ENCODE assay signal across 8 mouse cellular contexts in the genomic region with DNA sequence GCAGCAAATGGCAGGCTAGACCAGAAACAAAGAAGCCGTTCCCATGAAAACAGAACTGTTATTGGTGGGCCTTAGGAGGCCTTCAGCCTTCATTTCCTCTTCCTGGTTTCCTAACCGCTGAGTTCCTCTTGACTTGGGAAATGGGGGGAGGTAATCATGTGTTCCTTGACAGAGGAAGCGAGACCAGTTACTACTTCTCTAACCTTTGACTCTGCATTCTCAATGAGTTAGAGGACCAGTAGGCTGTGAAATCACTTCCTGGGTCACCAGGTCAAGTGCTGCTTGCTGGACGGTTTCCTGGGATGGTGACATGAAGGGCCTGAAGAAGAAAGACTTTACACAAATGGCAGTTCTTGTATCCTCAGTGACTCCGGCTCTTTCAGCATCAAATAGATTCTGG. TPM values are rescaled to one million over a fixed set of nuclear protein-coding genes. Genes with fewer than 3 reads are reported as not detected.
A peak's percentile ranks its signal among the peaks of the same experiment; 100 is the strongest.
DNase-seq lines count a peak whose midpoint lies in the region; ATAC-seq and TF ChIP-seq lines count a peak whose summit lies in the region.
"Had no signal": no experiment of that assay in that cellular context is flagged by ENCODE, and none has a peak within 500 bp of the region (broad histone marks: within the 10 kb centered on the region; RNA-seq: fewer than 3 reads in every experiment).

No protein-coding gene starts in this region.

- TF ChIP-seq POLR2A in MEL (IDR thresholded peaks at IDR 0.05; ENCODE audit: control insufficient read depth in 1 of 2, insufficient read depth in 1 of 2, low read depth in 1 of 2, low read length in 2 of 2, poor library complexity in 1 of 2): no peak

- H3K4me3 ChIP-seq in MEL (ENCODE audit: control insufficient read depth in 1 of 2, insufficient read depth in 1 of 2, low read depth in 2 of 2, low read length in 2 of 2): no peak overlapping the region
- H3K4me3 ChIP-seq in midbrain, embryonic 16.5 days (ENCODE audit: low read depth, low read length): no peak overlapping the region
- H3K4me3 ChIP-seq: midbrain, embryonic 12.5 days had no signal

- no peak overlapping the region for H3K9ac ChIP-seq in MEL (ENCODE audit: control insufficient read depth, low read depth, low read length, poor library complexity, severe bottlenecking)
- H3K9ac ChIP-seq in midbrain, embryonic 16.5 days (ENCODE audit: low read depth, low read length): no peak overlapping the region
- H3K9ac ChIP-seq: midbrain, embryonic 12.5 days had no signal

- H3K36me3 ChIP-seq in MEL (ENCODE audit: control insufficient read depth in 1 of 2, insufficient read depth in 2 of 2, low read length in 2 of 2): no peaks in the 10 kb centered on the region
- no peaks in the 10 kb centered on the region for H3K36me3 ChIP-seq in midbrain, embryonic 16.5 days (ENCODE audit: control insufficient read depth, insufficient read depth, low read length)
- H3K36me3 ChIP-seq: midbrain, embryonic 12.5 days had no signal

- no peaks in the 10 kb centered on the region for H3K9me3 ChIP-seq in MEL (replicated peaks; ENCODE audit: insufficient read depth, low read length)
- H3K9me3 ChIP-seq in midbrain, embryonic 16.5 days (replicated peaks; ENCODE audit: control insufficient read depth, low read length, poor library complexity, severe bottlenecking): no peaks in the 10 kb centered on the region
- H3K9me3 ChIP-seq: midbrain, embryonic 12.5 days had no signal

- no peak for ATAC-seq in midbrain, embryonic 16.5 days

- DNase-seq in MEL (ENCODE audit: low read depth, low spot score): peak; percentile 13
- peak; percentile 19 for DNase-seq in c-Kit-positive CD71-negative TER-119-negative erythroid progenitor cells, embryonic 14.5 days (ENCODE audit: low read depth)
- peak; percentile 53 for DNase-seq in kidney, adult 9 months
- peak; percentile 53 for DNase-seq in lung, postnatal 14 days
- DNase-seq in cerebellum, adult 8-10 months: no peak
- DNase-seq in frontal cortex, postnatal 36 days (ENCODE audit: low spot score in 2 of 2): no peak

- no peak overlapping the region for H3K27ac ChIP-seq in MEL (ENCODE audit: control insufficient read depth, low read depth, low read length)
- no peak overlapping the region for H3K27ac ChIP-seq in midbrain, embryonic 16.5 days (ENCODE audit: low read length)

- H3K4me2 ChIP-seq in midbrain, embryonic 16.5 days (ENCODE audit: low read length): no peak overlapping the region
- H3K4me2 ChIP-seq: midbrain, embryonic 12.5 days had no signal

- H3K79me2 ChIP-seq in MEL (ENCODE audit: control insufficient read depth, insufficient read depth, low read length, poor library complexity): no peaks in the 10 kb centered on the region

- WGBS in midbrain, embryonic 16.5 days: 72% methylated on average over 5 of the region's 5 CpGs

- no peaks in the 10 kb centered on the region for H3K4me1 ChIP-seq in MEL (ENCODE audit: control insufficient read depth in 1 of 2, insufficient read depth in 2 of 2, low read length in 2 of 2)
- H3K4me1 ChIP-seq in midbrain, embryonic 16.5 days (ENCODE audit: control insufficient read depth, insufficient read depth, low read length): no peaks in the 10 kb centered on the region
- H3K4me1 ChIP-seq: midbrain, embryonic 12.5 days had no signal

- no peaks in the 10 kb centered on the region for H3K27me3 ChIP-seq in MEL (ENCODE audit: control insufficient read depth in 1 of 2, insufficient read depth in 2 of 2, low read length in 2 of 2)
- H3K27me3 ChIP-seq in midbrain, embryonic 16.5 days (ENCODE audit: control insufficient read depth, insufficient read depth, low read depth, low read length): no peaks in the 10 kb centered on the region
- H3K27me3 ChIP-seq: midbrain, embryonic 12.5 days had no signal

- TF ChIP-seq CTCF in MEL (IDR thresholded peaks at IDR 0.05 in 2 of 3, conservative IDR thresholded peaks at IDR 0.05 in 1 of 3; ENCODE audit: control insufficient read depth in 1 of 3, insufficient read depth in 1 of 3, low read depth in 2 of 3, low read length in 3 of 3, poor library complexity in 1 of 3, severe bottlenecking in 1 of 3): no peak

- no peak for TF ChIP-seq EP300 in MEL (IDR thresholded peaks at IDR 0.05; ENCODE audit: low read depth in 1 of 2, low read length in 2 of 2)

- TF ChIP-seq RAD21 in MEL (IDR thresholded peaks at IDR 0.05; ENCODE audit: low read depth, low read length): no peak

TF ChIP-seq in MEL, 35 proteins besides CTCF, POLR2A, EP300 and RAD21:
- no peak for TF ChIP-seq TBP (IDR thresholded peaks at IDR 0.05; ENCODE audit: low read depth, low read length)
- TF ChIP-seq ZMIZ1 (IDR thresholded peaks at IDR 0.05; ENCODE audit: low read depth, low read length): no peak
- no peak for TF ChIP-seq ETS1 (IDR thresholded peaks at IDR 0.05; ENCODE audit: low read depth, low read length)
- TF ChIP-seq ZNF384 (IDR thresholded peaks at IDR 0.05; ENCODE audit: low read depth, low read length): no peak
- TF ChIP-seq RCOR1 (IDR thresholded peaks at IDR 0.05; ENCODE audit: low read depth, low read length): no peak
- no peak for TF ChIP-seq USF1 (IDR thresholded peaks at IDR 0.05; ENCODE audit: low read depth, low read length)
- TF ChIP-seq MYC (IDR thresholded peaks at IDR 0.05; ENCODE audit: low read depth, low read length): no peak
- TF ChIP-seq HCFC1 (IDR thresholded peaks at IDR 0.05; ENCODE audit: low read depth, low read length): no peak
- TF ChIP-seq MEF2A (IDR thresholded peaks at IDR 0.05; ENCODE audit: extremely low read depth, insufficient replicate concordance, low read depth, low read length, poor library complexity, severe bottlenecking): no peak
- TF ChIP-seq NELFE (IDR thresholded peaks at IDR 0.05; ENCODE audit: low read depth, low read length): no peak
- no peak for TF ChIP-seq MAZ (IDR thresholded peaks at IDR 0.05; ENCODE audit: low read depth, low read length)
- no peak for TF ChIP-seq UBTF (IDR thresholded peaks at IDR 0.05; ENCODE audit: borderline replicate concordance, insufficient read depth, low read depth, low read length)
- no peak for TF ChIP-seq TAL1 (IDR thresholded peaks at IDR 0.05; ENCODE audit: low read length)
- no peak for TF ChIP-seq NRF1 (IDR thresholded peaks at IDR 0.05; ENCODE audit: insufficient read depth, low read depth, low read length, poor library complexity, severe bottlenecking)
- TF ChIP-seq MXI1 (IDR thresholded peaks at IDR 0.05; ENCODE audit: low read depth, low read length): no peak
- no peak for TF ChIP-seq CHD2 (IDR thresholded peaks at IDR 0.05; ENCODE audit: low read length)
- no peak for TF ChIP-seq GABPA (IDR thresholded peaks at IDR 0.05; ENCODE audit: low read depth, low read length)
- TF ChIP-seq CHD1 (IDR thresholded peaks at IDR 0.05; ENCODE audit: low read depth, low read length): no peak
- no peak for TF ChIP-seq USF2 (IDR thresholded peaks at IDR 0.05; ENCODE audit: borderline replicate concordance in 1 of 2, insufficient read depth in 1 of 2, low read depth in 1 of 2, low read length in 2 of 2)
- TF ChIP-seq GATA1 (IDR thresholded peaks at IDR 0.05; ENCODE audit: low read depth, low read length): no peak

RNA-seq across cellular contexts. Expression of gene 1110051M20Rik, which starts 32.1 kb away (rescaled TPM):
- total RNA-seq in MEL (2012; rRNA removed): 20.2 and 23.0 TPM in 2 replicates
- 10 to 100 TPM in 1 of 2 experiments, not detected in 1; 23.3 TPM for polyA plus RNA-seq in MEL (2012; ENCODE audit: insufficient read depth in 1 of 2, insufficient read length in 2 of 2, low read depth in 1 of 2, low replicate concordance in 2 of 2, missing spikeins in 1 of 2)
- polyA plus RNA-seq in midbrain, embryonic 16.5 days (2015; fragmentation: Nextera tagmentation; extraction: Ambion mirVana): 173 and 178 TPM in 2 replicates

RNA-seq across cellular contexts. Expression of gene Lrp4, which starts 45.0 kb away (rescaled TPM):
- 1.1 and 1.3 TPM in 2 replicates for total RNA-seq in MEL (2012; rRNA removed)
- polyA plus RNA-seq in MEL (2012; ENCODE audit: insufficient read depth in 1 of 2, insufficient read length in 2 of 2, low read depth in 1 of 2, low replicate concordance in 2 of 2, missing spikeins in 1 of 2): 1 to 10 TPM in 1 of 2 experiments, not detected in 1; 2.8 TPM
- polyA plus RNA-seq in midbrain, embryonic 16.5 days (2015; fragmentation: Nextera tagmentation; extraction: Ambion mirVana): 3.6 and 5.0 TPM in 2 replicates

Comparison
In these comparisons a context has a peak if more than half of its experiments do, and no peak if none do; other contexts are left out.
1. DNase-seq: peak in MEL (single experiment), c-Kit-positive CD71-negative TER-119-negative erythroid progenitor cells, embryonic 14.5 days (single experiment), kidney, adult 9 months (single experiment) and lung, postnatal 14 days (single experiment); none in cerebellum, adult 8-10 months (single experiment) and frontal cortex, postnatal 36 days (0 of 2).